Mouse (Mus musculus): ENCODE results near the gene Ankrd17.

GRCm38 (mm10) chr5:90235217-90235616 is 131.2 kb downstream of the Ankrd17 start:
- no peak for TF ChIP-seq CTCF (IDR thresholded peaks at IDR 0.05; ENCODE audit: low read depth)
- TF ChIP-seq EP300 (IDR thresholded peaks at IDR 0.05; ENCODE audit: low read depth) = no peak
